Mouse (Mus musculus): ENCODE measurements around the gene Sdk2.

DNA sequence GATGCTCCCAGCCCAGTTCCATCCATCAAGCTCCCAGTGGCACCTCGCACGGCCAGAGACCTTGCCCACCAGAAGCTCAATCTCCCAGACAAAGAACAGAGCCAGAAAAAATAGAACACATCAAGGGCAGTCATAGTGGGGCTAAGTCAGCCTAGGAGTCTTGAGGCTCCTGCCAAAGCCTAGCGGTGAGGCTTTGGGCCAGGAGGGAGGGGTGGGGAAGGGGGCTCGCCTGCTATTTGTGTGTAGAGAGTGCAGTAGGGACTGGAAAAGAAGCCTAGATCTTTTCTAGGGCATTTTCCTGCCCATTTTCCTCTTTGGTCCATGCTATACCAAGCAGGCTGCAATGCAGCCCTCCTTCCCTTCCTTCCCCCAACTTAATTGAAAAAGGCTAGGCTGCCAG lies 76.8 kb downstream of the Sdk2 start:
- TF ChIP-seq GATA1 (IDR thresholded peaks at IDR 0.05; ENCODE audit: borderline replicate concordance, low read length) (no peak), CTCF (IDR thresholded peaks at IDR 0.05; ENCODE audit: low read depth, low read length) (no peak)

All from G1E (cell line).